28 mouse cellular contexts compared by ENCODE assay signal in the genomic region with DNA sequence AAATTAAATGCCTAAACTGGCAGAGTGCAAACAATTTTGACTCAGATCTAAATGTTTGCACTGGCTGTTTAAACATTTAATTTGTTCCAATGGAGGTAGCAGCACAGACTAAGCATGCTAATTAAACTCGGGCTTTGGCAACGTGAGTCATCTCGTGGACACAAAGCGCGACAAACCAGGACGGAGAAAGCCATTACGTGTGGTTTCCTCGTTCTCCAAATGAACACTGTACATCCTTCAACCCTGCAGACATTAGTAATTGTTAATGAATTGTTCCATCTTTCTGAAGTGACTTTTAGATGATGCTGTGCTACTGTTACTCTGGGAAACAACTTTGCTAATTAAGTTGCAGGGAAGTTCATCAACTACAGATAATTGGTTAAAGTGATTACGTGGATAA. TPM values are rescaled to one million over a fixed set of nuclear protein-coding genes. Genes with fewer than 3 reads are reported as not detected.
DNase-seq lines count a peak whose midpoint lies in the region; ATAC-seq and TF ChIP-seq lines count a peak whose summit lies in the region.
"Had no signal": no experiment of that assay in that cellular context is flagged by ENCODE, and none has a peak within 500 bp of the region (broad histone marks: within the 10 kb centered on the region; RNA-seq: fewer than 3 reads in every experiment).

No protein-coding gene starts in this region.

- H3K4me3 ChIP-seq in forebrain, embryonic 13.5 days: no peak overlapping the region
- no peak overlapping the region for H3K4me3 ChIP-seq in forebrain, embryonic 10.5 days
- H3K4me3 ChIP-seq in midbrain, embryonic 13.5 days (replicated peaks): no peak overlapping the region
- H3K4me3 ChIP-seq in midbrain, embryonic 10.5 days: no peak overlapping the region
- no peak overlapping the region for H3K4me3 ChIP-seq in CH12.LX (replicated peaks in 1 of 3; ENCODE audit: low read depth in 2 of 3, low read length in 2 of 3, poor library complexity in 1 of 3)
- no peak overlapping the region for H3K4me3 ChIP-seq in heart, embryonic 12.5 days
- H3K4me3 ChIP-seq: limb, embryonic 10.5 days; limb, embryonic 15.5 days; liver, embryonic 13.5 days; megakaryocyte, embryonic 14.5 days had no signal

- TF ChIP-seq POLR2A in CH12.LX (IDR thresholded peaks at IDR 0.05; ENCODE audit: low read depth, low read length): no peak
- no peak for TF ChIP-seq POLR2A in brain, embryonic 14.5 days (IDR thresholded peaks at IDR 0.05; ENCODE audit: borderline replicate concordance, extremely low read depth, insufficient read depth, insufficient read length, poor library complexity, severe bottlenecking)

- H3K27ac ChIP-seq in forebrain, embryonic 13.5 days: no peak overlapping the region
- no peak overlapping the region for H3K27ac ChIP-seq in forebrain, embryonic 10.5 days
- 0 out of 2 replicates have a peak overlapping the region, but pooled peaks have one; percentile 14 for H3K27ac ChIP-seq in midbrain, embryonic 13.5 days
- no peak overlapping the region for H3K27ac ChIP-seq in midbrain, embryonic 10.5 days (replicated peaks)
- no peak overlapping the region for H3K27ac ChIP-seq in CH12.LX (ENCODE audit: insufficient read depth, low read depth)
- no peak overlapping the region for H3K27ac ChIP-seq in heart, embryonic 12.5 days (ENCODE audit: poor library complexity, severe bottlenecking)
- H3K27ac ChIP-seq: limb, embryonic 10.5 days; limb, embryonic 15.5 days; liver, embryonic 13.5 days had no signal

- in situ Hi-C loops in CH12.LX (cut with MboI; ENCODE audit: low pct_ligation_motif_present, low pct_unique_long_range_greater_than_20kb, low sequenced_read_pairs): no loop called here

- TF ChIP-seq EP300 in CH12.LX (IDR thresholded peaks at IDR 0.05; ENCODE audit: low read length): no peak

- no peak for TF ChIP-seq RAD21 in CH12.LX (IDR thresholded peaks at IDR 0.05; ENCODE audit: low read depth, low read length)

- H3K36me3 ChIP-seq in forebrain, embryonic 13.5 days (ENCODE audit: poor library complexity, severe bottlenecking): no peaks in the 10 kb centered on the region
- no peaks in the 10 kb centered on the region for H3K36me3 ChIP-seq in forebrain, embryonic 10.5 days (replicated peaks)
- H3K36me3 ChIP-seq in midbrain, embryonic 13.5 days: no peaks in the 10 kb centered on the region
- H3K36me3 ChIP-seq in midbrain, embryonic 10.5 days: no peaks in the 10 kb centered on the region
- H3K36me3 ChIP-seq in CH12.LX (replicated peaks in 1 of 2; ENCODE audit: control insufficient read depth in 1 of 2, insufficient read depth in 1 of 2, low read length in 1 of 2): no peaks in the 10 kb centered on the region
- no peaks in the 10 kb centered on the region for H3K36me3 ChIP-seq in heart, embryonic 12.5 days
- H3K36me3 ChIP-seq: limb, embryonic 10.5 days; limb, embryonic 15.5 days; liver, embryonic 13.5 days had no signal

- H3K27me3 ChIP-seq in forebrain, embryonic 13.5 days: no peaks in the 10 kb centered on the region
- H3K27me3 ChIP-seq in forebrain, embryonic 10.5 days (ENCODE audit: poor library complexity, severe bottlenecking): no peaks in the 10 kb centered on the region
- H3K27me3 ChIP-seq in midbrain, embryonic 13.5 days: 0 out of 2 replicates have a peak, but pooled peaks cover 2% of the 10 kb centered on the region
- no peaks in the 10 kb centered on the region for H3K27me3 ChIP-seq in midbrain, embryonic 10.5 days (ENCODE audit: low read depth, poor library complexity, severe bottlenecking)
- no peaks in the 10 kb centered on the region for H3K27me3 ChIP-seq in CH12.LX (replicated peaks)
- no peaks in the 10 kb centered on the region for H3K27me3 ChIP-seq in heart, embryonic 12.5 days (replicated peaks)
- H3K27me3 ChIP-seq: limb, embryonic 15.5 days; liver, embryonic 13.5 days; megakaryocyte, embryonic 14.5 days had no signal

- 41% methylated on average over 9 of the region's 9 CpGs for WGBS in forebrain, embryonic 13.5 days
- WGBS in forebrain, embryonic 10.5 days: 85% methylated on average over 9 of the region's 9 CpGs
- 75% methylated on average over 9 of the region's 9 CpGs for WGBS in midbrain, embryonic 13.5 days
- 83% methylated on average over 9 of the region's 9 CpGs for WGBS in midbrain, embryonic 10.5 days
- 86% methylated on average over 9 of the region's 9 CpGs for WGBS in heart, embryonic 12.5 days

- H3K4me1 ChIP-seq in forebrain, embryonic 13.5 days: peaks cover 18% of the 10 kb centered on the region
- H3K4me1 ChIP-seq in forebrain, embryonic 10.5 days: peaks cover 14% of the 10 kb centered on the region; the same call in 1 of the 2 replicates
- peaks cover 5% of the 10 kb centered on the region; the same call in 1 of the 2 replicates for H3K4me1 ChIP-seq in midbrain, embryonic 13.5 days (replicated peaks)
- peaks cover 5% of the 10 kb centered on the region; the same call in 1 of the 2 replicates for H3K4me1 ChIP-seq in midbrain, embryonic 10.5 days
- H3K4me1 ChIP-seq in CH12.LX (ENCODE audit: control insufficient read depth in 1 of 2, insufficient read depth in 2 of 2): peaks cover 5 to 28% of the 10 kb centered on the region in 2 experiments; a peak in 3 of 4 replicates
- H3K4me1 ChIP-seq in heart, embryonic 12.5 days (replicated peaks): peaks cover 3% of the 10 kb centered on the region; the same call in 1 of the 2 replicates
- H3K4me1 ChIP-seq: limb, embryonic 15.5 days; liver, embryonic 13.5 days; megakaryocyte, embryonic 14.5 days had no signal

- no peak for TF ChIP-seq CTCF in CH12.LX (conservative IDR thresholded peaks at IDR 0.05 in 1 of 2, IDR thresholded peaks at IDR 0.05 in 1 of 2; ENCODE audit: low read depth in 2 of 2, low read length in 2 of 2)
- TF ChIP-seq CTCF in brain, embryonic 14.5 days (IDR thresholded peaks at IDR 0.05; ENCODE audit: borderline replicate concordance, extremely low read depth, insufficient read depth, insufficient read length): no peak

- no peak overlapping the region for H3K4me2 ChIP-seq in forebrain, embryonic 13.5 days
- no peak overlapping the region for H3K4me2 ChIP-seq in midbrain, embryonic 13.5 days (replicated peaks)
- no peak overlapping the region for H3K4me2 ChIP-seq in CH12.LX (ENCODE audit: insufficient read depth, low read depth, poor library complexity, severe bottlenecking)
- no peak overlapping the region for H3K4me2 ChIP-seq in heart, embryonic 12.5 days
- H3K4me2 ChIP-seq: heart, embryonic 11.5 days; limb, embryonic 15.5 days; liver, embryonic 13.5 days had no signal

- no peak for DNase-seq in forebrain, embryonic 10.5 days (ENCODE audit: extremely low spot score, low spot score)
- no peak for DNase-seq in midbrain, embryonic 10.5 days (ENCODE audit: low spot score)
- peak; percentile 23 for DNase-seq in CH12.LX (ENCODE audit: extremely low read depth)
- peak; percentile 66 for DNase-seq in brain, embryonic 14.5 days (ENCODE audit: low read depth)
- DNase-seq: adrenal gland, adult 8-10 months; cerebellum, adult 11 months; cerebellum, adult 9-10 months; cerebellum, postnatal 36 days; gastrocnemius, postnatal 14 days; heart, adult 11 months; kidney, adult 11 months; layer of hippocampus, adult 9-11 months; liver, embryonic 13.5 days; lung, postnatal 4 days; right cerebral cortex, adult 18-20 months; spleen, adult 18-20 months; thymus, postnatal 4 days had no signal

- H3K9ac ChIP-seq in forebrain, embryonic 13.5 days: no peak overlapping the region
- H3K9ac ChIP-seq in midbrain, embryonic 13.5 days (replicated peaks): no peak overlapping the region
- H3K9ac ChIP-seq in CH12.LX (ENCODE audit: insufficient read depth, low read depth): no peak overlapping the region
- no peak overlapping the region for H3K9ac ChIP-seq in heart, embryonic 12.5 days
- H3K9ac ChIP-seq: limb, embryonic 15.5 days; liver, embryonic 13.5 days had no signal

- 0 out of 2 replicates have a peak, but pooled peaks cover 3% of the 10 kb centered on the region for H3K9me3 ChIP-seq in forebrain, embryonic 13.5 days (replicated peaks)
- no peaks in the 10 kb centered on the region for H3K9me3 ChIP-seq in forebrain, embryonic 10.5 days
- H3K9me3 ChIP-seq in midbrain, embryonic 13.5 days: no peaks in the 10 kb centered on the region
- no peaks in the 10 kb centered on the region for H3K9me3 ChIP-seq in midbrain, embryonic 10.5 days (replicated peaks)
- no peaks in the 10 kb centered on the region for H3K9me3 ChIP-seq in CH12.LX (replicated peaks; ENCODE audit: low read length)
- peaks cover 3% of the 10 kb centered on the region; the same call in 1 of the 2 replicates for H3K9me3 ChIP-seq in heart, embryonic 12.5 days (replicated peaks)
- H3K9me3 ChIP-seq: limb, embryonic 10.5 days; limb, embryonic 15.5 days; liver, embryonic 13.5 days had no signal

- dilution Hi-C loops in CH12.LX (cut with MboI; ENCODE audit: extremely low pct_ligation_motif_present, extremely low pct_unique_long_range_greater_than_20kb, low sequenced_read_pairs): no loop called here

- peak; percentile 16; the same call in 1 of the 2 replicates for ATAC-seq in forebrain, embryonic 13.5 days
- ATAC-seq in midbrain, embryonic 13.5 days: no peak
- no peak for ATAC-seq in heart, embryonic 12.5 days (ENCODE audit: insufficient number of reproducible peaks, low FRiP score)
- ATAC-seq: inflammation-experienced regulatory T-cells, adult 6 months; lung, postnatal 0 days had no signal

- H3K79me2 ChIP-seq in CH12.LX (replicated peaks; ENCODE audit: control insufficient read depth, extremely low read depth, insufficient read depth, poor library complexity, severe bottlenecking): no peaks in the 10 kb centered on the region

TF ChIP-seq in CH12.LX, 34 proteins besides CTCF, POLR2A, EP300 and RAD21 (continues in another document):
- TF ChIP-seq MEF2A (IDR thresholded peaks at IDR 0.05; ENCODE audit: borderline replicate concordance, low read depth, low read length) (no peak), BHLHE40 (IDR thresholded peaks at IDR 0.05; ENCODE audit: low read depth, low read length) (no peak), JUND (conservative IDR thresholded peaks at IDR 0.05; ENCODE audit: low read depth, low read length) (no peak), MYC (IDR thresholded peaks at IDR 0.05; ENCODE audit: low read depth, low read length) (no peak), ELF1 (IDR thresholded peaks at IDR 0.05; ENCODE audit: low read depth, low read length) (no peak), NRF1 (IDR thresholded peaks at IDR 0.05; ENCODE audit: low read depth, low read length) (no peak), ZNF384 (IDR thresholded peaks at IDR 0.05; ENCODE audit: low read depth, low read length) (no peak), UBTF (IDR thresholded peaks at IDR 0.05; ENCODE audit: low read depth, low read length) (no peak)

RNA-seq across cellular contexts. Expression of gene Pcdh8, which starts 32.7 kb away (rescaled TPM):
- 21.1 and 22.3 TPM in 2 replicates for polyA plus RNA-seq in forebrain, embryonic 13.5 days (2015; fragmentation: Nextera tagmentation; extraction: Ambion mirVana)
- 3.7 and 4.1 TPM in 2 replicates for polyA plus RNA-seq in forebrain, embryonic 10.5 days (2016; fragmentation: Nextera tagmentation; extraction: Ambion mirVana)
- 39.3 and 52.7 TPM in 2 replicates for polyA plus RNA-seq in midbrain, embryonic 13.5 days (2015; fragmentation: Nextera tagmentation; extraction: Ambion mirVana)
- 56.0 and 57.5 TPM in 2 replicates for polyA plus RNA-seq in midbrain, embryonic 10.5 days (2016; fragmentation: Nextera tagmentation; extraction: Ambion mirVana)
- total RNA-seq in CH12.LX (2012; rRNA removed): not detected in 2 replicates
- not detected in 2 replicates for total RNA-seq in CH12.LX (2014; rRNA removed)
- not detected in 2 replicates for polyA plus RNA-seq in CH12.LX (2012; ENCODE audit: insufficient read length, low read depth)
- 64.5 and 68.9 TPM in 2 replicates for polyA plus RNA-seq in brain, embryonic 14.5 days (2012; rRNA removed)
- polyA plus RNA-seq in heart, embryonic 12.5 days (2016; fragmentation: Nextera tagmentation; extraction: Ambion mirVana): 0.21 and 0.42 TPM in 2 replicates
- total RNA-seq: gastrocnemius, postnatal 14 days; hematopoietic stem cell, adult 5-6 weeks; neutrophil, adult 5-6 weeks had no signal
- polyA plus RNA-seq: inflammation-experienced regulatory T-cells, adult 6 months; lung, postnatal 0 days had no signal

Comparison
In these comparisons a context has a peak if more than half of its experiments do, and no peak if none do; other contexts are left out.
1. DNase-seq: peak in CH12.LX (single experiment) and brain, embryonic 14.5 days (single experiment); none in forebrain, embryonic 10.5 days (single experiment) and midbrain, embryonic 10.5 days (single experiment).